Mouse (Mus musculus) olfactory bulb, adult 2 months (tissue): ENCODE results near the gene Tcf3.

Source experiments
- CTCF ChIP-seq: fragments of 200-500 bp; IDR thresholded peaks from 2 replicates; pipeline ENCODE4 v1.5.1; 2012; ENCODE audit warnings: low read depth, mild to moderate bottlenecking, low read length, moderate library complexity; ENCODE audit not compliant: insufficient read depth
- POLR2A ChIP-seq: fragments of 200-500 bp; IDR thresholded peaks from 2 replicates; pipeline ENCODE4 v1.6.1; 2012; ENCODE audit warnings: mild to moderate bottlenecking, low read depth, low read length, moderate library complexity; ENCODE audit not compliant: insufficient read depth

DNA sequence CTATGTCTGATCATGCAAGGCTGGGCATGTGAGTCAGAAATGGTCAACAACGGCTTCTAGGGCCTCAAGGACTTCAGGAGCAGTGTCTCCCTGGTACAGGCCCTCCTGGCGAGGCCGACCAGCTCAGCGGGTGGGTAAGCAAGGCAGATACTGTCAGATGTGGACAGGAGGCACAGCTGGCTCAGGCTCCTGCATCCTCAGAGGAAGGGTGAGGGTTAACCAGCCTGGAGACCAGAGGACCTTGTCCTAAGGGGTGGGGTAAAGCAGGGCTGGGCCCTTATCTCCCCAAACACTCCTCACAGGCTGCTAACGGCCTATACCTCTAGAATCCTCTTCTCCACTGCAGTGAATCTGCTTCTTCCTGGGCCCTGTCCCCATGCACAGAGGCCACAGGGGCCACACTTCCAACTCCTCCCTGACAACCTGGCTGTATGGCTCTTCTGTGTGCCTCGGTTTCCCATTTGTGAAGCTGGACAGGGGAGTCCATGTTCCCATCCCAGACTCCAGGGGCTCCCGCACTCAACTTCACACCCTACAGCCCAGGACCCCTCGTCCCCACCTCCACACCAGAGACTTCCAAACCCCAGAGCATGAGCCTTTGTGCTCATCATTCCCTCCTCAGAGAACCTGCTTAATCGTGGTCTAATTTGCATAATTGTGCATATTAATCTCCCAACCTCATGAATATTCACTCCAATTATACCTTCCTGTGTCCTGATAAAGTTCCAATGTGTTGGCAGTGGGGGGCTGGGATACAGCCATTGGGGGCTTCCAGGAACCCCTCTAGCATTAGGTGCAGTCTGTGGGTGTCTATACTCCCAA lies 11.6 kb downstream of the Tcf3 start:
- no peak for TF ChIP-seq POLR2A
- TF ChIP-seq CTCF: no peak
